Mouse (Mus musculus): ENCODE results near the gene Rgr. TPM values are rescaled to one million over a fixed set of nuclear protein-coding genes. Genes with fewer than 3 reads are reported as not detected.

Rgr gene
- total and polyA plus RNA-seq, 2 experiments from 2014 or later, result not detected

GRCm38 (mm10) chr14:37080724-37081123, 32.0 kb upstream of the Rgr start:
- no peak for DNase-seq (ENCODE audit: low spot score)
- WGBS, result 60% methylated on average over 1 of the region's 1 CpGs

GRCm38 (mm10) chr14:37068516-37068915, 19.8 kb upstream of the Rgr start:
- 15% methylated on average over 9 of the region's 9 CpGs for WGBS
- Histone ChIP-seq H3K4me1 (ENCODE audit: control insufficient read depth, insufficient read depth) (no peaks in the 10 kb centered on the region), H3K36me3 (replicated peaks; ENCODE audit: control insufficient read depth, insufficient read depth, low read length) (no peaks in the 10 kb centered on the region), H3K4me2 (ENCODE audit: low read depth, low read length) (no peak overlapping the region), H3K4me3 (ENCODE audit: low read depth, low read length) (no peak overlapping the region), H3K27me3 (ENCODE audit: control insufficient read depth, insufficient read depth, low read length) (no peaks in the 10 kb centered on the region), H3K27ac (ENCODE audit: low read depth) (no peak overlapping the region), H3K9me3 (replicated peaks; ENCODE audit: control insufficient read depth, low read length) (no peaks in the 10 kb centered on the region), H3K9ac (replicated peaks; ENCODE audit: low read depth, low read length) (no peak overlapping the region)
- no peak for TF ChIP-seq CTCF (IDR thresholded peaks at IDR 0.05; ENCODE audit: low read depth)
- no peak for TF ChIP-seq EP300 (IDR thresholded peaks at IDR 0.05; ENCODE audit: low read depth)
- no peak for ATAC-seq (ENCODE audit: insufficient read depth, low read depth)
- peak; percentile 40 for DNase-seq (ENCODE audit: low spot score)

More at GRCm38 (mm10) chr14:37080724-37081123, 32.0 kb upstream of the Rgr start:
- no peak for TF ChIP-seq EP300 (IDR thresholded peaks at IDR 0.05; ENCODE audit: low read depth)
- TF ChIP-seq CTCF (IDR thresholded peaks at IDR 0.05; ENCODE audit: low read depth), result no peak
- Histone ChIP-seq H3K4me1 (ENCODE audit: control insufficient read depth, insufficient read depth) (no peaks in the 10 kb centered on the region), H3K9ac (replicated peaks; ENCODE audit: low read depth, low read length) (no peak overlapping the region), H3K4me2 (ENCODE audit: low read depth, low read length) (no peak overlapping the region), H3K27ac (ENCODE audit: low read depth) (no peak overlapping the region), H3K27me3 (ENCODE audit: control insufficient read depth, insufficient read depth, low read length) (no peaks in the 10 kb centered on the region), H3K9me3 (replicated peaks; ENCODE audit: control insufficient read depth, low read length) (no peaks in the 10 kb centered on the region), H3K4me3 (ENCODE audit: low read depth, low read length) (no peak overlapping the region), H3K36me3 (replicated peaks; ENCODE audit: control insufficient read depth, insufficient read depth, low read length) (no peaks in the 10 kb centered on the region)
- no peak for ATAC-seq (ENCODE audit: insufficient read depth, low read depth)

- no peak within 1 kb of the TSS for H3K27ac ChIP-seq (ENCODE audit: low read depth)
- no peaks in the 10 kb centered on the region for H3K36me3 ChIP-seq (replicated peaks; ENCODE audit: control insufficient read depth, insufficient read depth, low read length)
- H3K9ac ChIP-seq (replicated peaks; ENCODE audit: low read depth, low read length), result no peak within 1 kb of the TSS
- DNase-seq (ENCODE audit: low spot score), result no peak
- no peak within 1 kb of the TSS for H3K4me2 ChIP-seq (ENCODE audit: low read depth, low read length)
- 62% methylated on average over 5 of the region's 5 CpGs for WGBS
- TF ChIP-seq CTCF (IDR thresholded peaks at IDR 0.05; ENCODE audit: low read depth) (no peak), EP300 (IDR thresholded peaks at IDR 0.05; ENCODE audit: low read depth) (no peak)
- ATAC-seq (ENCODE audit: insufficient read depth, low read depth), result no peak
- H3K9me3 ChIP-seq (replicated peaks; ENCODE audit: control insufficient read depth, low read length), result no peaks in the 10 kb centered on the region
- no peak within 1 kb of the TSS for H3K4me3 ChIP-seq (ENCODE audit: low read depth, low read length)
- no peaks in the 10 kb centered on the region for H3K4me1 ChIP-seq (ENCODE audit: control insufficient read depth, insufficient read depth)
- H3K27me3 ChIP-seq (ENCODE audit: control insufficient read depth, insufficient read depth, low read length), result no peaks in the 10 kb centered on the region
These were observed 18.9 kb upstream of the Rgr start, which contains the start of gene Lrit2 for GRCm38 (mm10) chr14:37067629-37068028. Gene Lrit2 (plus strand): TSS chr14:37067929.

- DNase-seq (ENCODE audit: low spot score), result no peak
- H3K4me1 ChIP-seq (ENCODE audit: control insufficient read depth, insufficient read depth), result no peaks in the 10 kb centered on the region
- H3K36me3 ChIP-seq (replicated peaks; ENCODE audit: control insufficient read depth, insufficient read depth, low read length), result no peaks in the 10 kb centered on the region
- WGBS, result 32% methylated on average over 2 of the region's 2 CpGs
- no peak overlapping the region for H3K4me3 ChIP-seq (ENCODE audit: low read depth, low read length)
- H3K9me3 ChIP-seq (replicated peaks; ENCODE audit: control insufficient read depth, low read length), result no peaks in the 10 kb centered on the region
- H3K9ac ChIP-seq (replicated peaks; ENCODE audit: low read depth, low read length), result no peak overlapping the region
- ATAC-seq (ENCODE audit: insufficient read depth, low read depth), result no peak
- no peak overlapping the region for H3K4me2 ChIP-seq (ENCODE audit: low read depth, low read length)
- TF ChIP-seq EP300 (IDR thresholded peaks at IDR 0.05; ENCODE audit: low read depth), result no peak
- no peak for TF ChIP-seq CTCF (IDR thresholded peaks at IDR 0.05; ENCODE audit: low read depth)
- no peak overlapping the region for H3K27ac ChIP-seq (ENCODE audit: low read depth)
- no peaks in the 10 kb centered on the region for H3K27me3 ChIP-seq (ENCODE audit: control insufficient read depth, insufficient read depth, low read length)
These were observed 17.9 kb upstream of the Rgr start for GRCm38 (mm10) chr14:37066636-37067035.

- TF ChIP-seq CTCF (IDR thresholded peaks at IDR 0.05; ENCODE audit: low read depth) (no peak), EP300 (IDR thresholded peaks at IDR 0.05; ENCODE audit: low read depth) (no peak)
- Histone ChIP-seq H3K4me3 (ENCODE audit: low read depth, low read length) (no peak overlapping the region), H3K27me3 (ENCODE audit: control insufficient read depth, insufficient read depth, low read length) (no peaks in the 10 kb centered on the region), H3K4me2 (ENCODE audit: low read depth, low read length) (no peak overlapping the region), H3K36me3 (replicated peaks; ENCODE audit: control insufficient read depth, insufficient read depth, low read length) (no peaks in the 10 kb centered on the region), H3K9me3 (replicated peaks; ENCODE audit: control insufficient read depth, low read length) (no peaks in the 10 kb centered on the region), H3K27ac (ENCODE audit: low read depth) (no peak overlapping the region), H3K9ac (replicated peaks; ENCODE audit: low read depth, low read length) (no peak overlapping the region), H3K4me1 (ENCODE audit: control insufficient read depth, insufficient read depth) (no peaks in the 10 kb centered on the region)
- 36% methylated on average over 2 of the region's 2 CpGs for whole genome bisulfite sequencing
- DNase-seq (ENCODE audit: low spot score) (no peak), ATAC-seq (ENCODE audit: insufficient read depth, low read depth) (no peak)
These were observed 16.1 kb upstream of the Rgr start for GRCm38 (mm10) chr14:37064849-37065248.

- no peaks in the 10 kb centered on the region for H3K27me3 ChIP-seq (ENCODE audit: control insufficient read depth, insufficient read depth, low read length)
- no peak for DNase-seq (ENCODE audit: low spot score)
- no peak overlapping the region for H3K4me3 ChIP-seq (ENCODE audit: low read depth, low read length)
- peak; percentile 41 for TF ChIP-seq CTCF (IDR thresholded peaks at IDR 0.05; ENCODE audit: low read depth)
- TF ChIP-seq EP300 (IDR thresholded peaks at IDR 0.05; ENCODE audit: low read depth), result no peak
- WGBS, result 38% methylated on average over 5 of the region's 5 CpGs
- H3K9ac ChIP-seq (replicated peaks; ENCODE audit: low read depth, low read length), result no peak overlapping the region
- no peak for ATAC-seq (ENCODE audit: insufficient read depth, low read depth)
- H3K27ac ChIP-seq (ENCODE audit: low read depth), result no peak overlapping the region
- H3K4me1 ChIP-seq (ENCODE audit: control insufficient read depth, insufficient read depth), result no peaks in the 10 kb centered on the region
- H3K9me3 ChIP-seq (replicated peaks; ENCODE audit: control insufficient read depth, low read length), result no peaks in the 10 kb centered on the region
- no peak overlapping the region for H3K4me2 ChIP-seq (ENCODE audit: low read depth, low read length)
- no peaks in the 10 kb centered on the region for H3K36me3 ChIP-seq (replicated peaks; ENCODE audit: control insufficient read depth, insufficient read depth, low read length)
These were observed 14.3 kb downstream of the Rgr start for GRCm38 (mm10) chr14:37034432-37034831.
